Mouse (Mus musculus): ENCODE data around the gene Mpzl2. TPM values are rescaled to one million over a fixed set of nuclear protein-coding genes. Genes with fewer than 3 reads are reported as not detected.

Gene Mpzl2
- polyA plus RNA-seq (2017; shearing (Covaris generic)), result not detected

GRCm38 (mm10) chr9:45039499-45039898 lies at the start of gene Mpzl2:
Mpzl2 (plus strand) TSS chr9:45039799.

GRCm38 (mm10) chr9:45009180-45010078 lies 30.2 kb upstream of the Mpzl2 start, which contains the start of gene Cd3e:
Cd3e (minus strand) TSS chr9:45009627.

GRCm38 (mm10) chr9:45055082-45055713 lies 15.6 kb downstream of the Mpzl2 start, which contains the start of gene Mpzl3:
Mpzl3 (plus strand) TSS chr9:45055186.

GRCm38 (mm10) chr9:45079011-45079410 lies 39.4 kb downstream of the Mpzl2 start, which contains the start of gene Jaml:
Jaml (plus strand) TSS chr9:45079183.

Other genes starting within 250 kb of the Mpzl2 start
- not detected for gene Tmem25, start 240.5 kb upstream of the Mpzl2 start, polyA plus RNA-seq (2017; shearing (Covaris generic))
- gene Ttc36, start 236.7 kb upstream of the Mpzl2 start, polyA plus RNA-seq (2017; shearing (Covaris generic)), result not detected
- 63.2 TPM for gene Kmt2a, start 158.5 kb upstream of the Mpzl2 start, polyA plus RNA-seq (2017; shearing (Covaris generic))
- 258 TPM for gene Atp5l, start 119.1 kb upstream of the Mpzl2 start, polyA plus RNA-seq (2017; shearing (Covaris generic))
- 37.5 TPM for gene Ube4a, start 74.2 kb upstream of the Mpzl2 start, polyA plus RNA-seq (2017; shearing (Covaris generic))
- 696 TPM for gene Cd3g, start 59.4 kb upstream of the Mpzl2 start, polyA plus RNA-seq (2017; shearing (Covaris generic))
- 496 TPM for gene Cd3d, start 58.0 kb upstream of the Mpzl2 start, polyA plus RNA-seq (2017; shearing (Covaris generic))
- gene Cd3e, start 30.2 kb upstream of the Mpzl2 start, polyA plus RNA-seq (2017; shearing (Covaris generic)), result 852 TPM
- 38.9 TPM for gene Mpzl3, start 15.4 kb downstream of the Mpzl2 start, polyA plus RNA-seq (2017; shearing (Covaris generic))
- 19.8 TPM for gene Jaml, start 39.4 kb downstream of the Mpzl2 start, polyA plus RNA-seq (2017; shearing (Covaris generic))
- gene Scn2b, start 78.0 kb downstream of the Mpzl2 start, polyA plus RNA-seq (2017; shearing (Covaris generic)), result 0.28 TPM
- 0.32 TPM for gene Scn4b, start 98.6 kb downstream of the Mpzl2 start, polyA plus RNA-seq (2017; shearing (Covaris generic))
- gene BC049352, start 142.2 kb downstream of the Mpzl2 start, polyA plus RNA-seq (2017; shearing (Covaris generic)), result 0.35 TPM
- gene Tmprss4, start 164.3 kb downstream of the Mpzl2 start, polyA plus RNA-seq (2017; shearing (Covaris generic)), result not detected
- 29.7 TPM for gene Il10ra, start 229.3 kb downstream of the Mpzl2 start, polyA plus RNA-seq (2017; shearing (Covaris generic))

Measured in effector memory CD4-positive, alpha-beta T cell, adult 7 months (primary cell).